Mouse (Mus musculus): ENCODE data around the gene Tspan18. TPM values are rescaled to one million over a fixed set of nuclear protein-coding genes. Genes with fewer than 3 reads are reported as not detected.

Gene Tspan18
- total RNA-seq, 4 experiments from 2014 or later: 39.5 to 48.5 (median 45.8) TPM

DNA sequence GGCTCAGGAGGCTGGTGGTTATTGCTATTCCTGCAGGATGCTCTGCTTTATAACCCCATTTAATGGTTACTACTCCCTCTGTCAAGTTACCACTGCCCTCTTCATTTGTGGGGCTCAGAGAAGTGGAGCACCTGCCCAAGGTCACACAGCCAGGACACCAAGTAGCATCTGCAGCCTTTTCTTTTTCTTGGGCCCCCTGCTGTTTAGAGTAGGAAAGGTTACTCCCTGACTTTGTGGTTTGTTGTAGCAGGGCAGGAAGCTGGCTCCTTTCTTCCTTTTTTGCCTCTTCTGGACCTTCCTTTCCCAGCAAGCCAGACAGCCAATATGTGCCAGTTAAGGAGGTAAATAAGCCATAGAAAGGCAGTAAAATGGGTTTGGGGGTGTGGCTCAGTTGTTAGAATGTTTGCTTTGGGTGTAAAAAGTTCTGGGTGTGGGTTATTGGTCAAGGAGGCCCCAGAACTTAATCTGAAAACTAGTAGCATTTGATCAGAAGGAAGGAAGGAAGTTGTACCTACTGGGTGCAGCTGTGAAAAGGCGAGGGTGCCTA, 179.7 kb downstream of the Tspan18 start:
- no peak for DNase-seq

DNA sequence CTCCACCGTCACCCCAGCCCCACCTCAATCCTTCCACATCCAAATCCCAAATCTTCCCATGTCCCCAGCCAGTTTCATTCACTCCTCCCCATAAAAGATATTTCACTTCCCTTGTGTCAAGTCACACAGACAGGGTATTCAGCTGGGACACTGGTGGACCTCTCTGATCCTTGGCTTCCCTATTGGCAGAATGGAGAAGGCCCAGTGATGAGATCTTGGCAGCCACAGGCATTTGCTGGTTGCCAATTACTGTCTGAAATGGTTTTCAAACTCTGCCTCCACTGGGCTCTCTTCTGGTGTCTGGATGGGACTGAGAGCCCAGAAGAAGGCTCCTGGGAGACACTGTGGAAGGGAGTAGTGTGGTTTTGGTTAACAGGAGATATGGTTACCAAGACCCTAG, 180.5 kb downstream of the Tspan18 start:
- DNase-seq: no peak

DNA sequence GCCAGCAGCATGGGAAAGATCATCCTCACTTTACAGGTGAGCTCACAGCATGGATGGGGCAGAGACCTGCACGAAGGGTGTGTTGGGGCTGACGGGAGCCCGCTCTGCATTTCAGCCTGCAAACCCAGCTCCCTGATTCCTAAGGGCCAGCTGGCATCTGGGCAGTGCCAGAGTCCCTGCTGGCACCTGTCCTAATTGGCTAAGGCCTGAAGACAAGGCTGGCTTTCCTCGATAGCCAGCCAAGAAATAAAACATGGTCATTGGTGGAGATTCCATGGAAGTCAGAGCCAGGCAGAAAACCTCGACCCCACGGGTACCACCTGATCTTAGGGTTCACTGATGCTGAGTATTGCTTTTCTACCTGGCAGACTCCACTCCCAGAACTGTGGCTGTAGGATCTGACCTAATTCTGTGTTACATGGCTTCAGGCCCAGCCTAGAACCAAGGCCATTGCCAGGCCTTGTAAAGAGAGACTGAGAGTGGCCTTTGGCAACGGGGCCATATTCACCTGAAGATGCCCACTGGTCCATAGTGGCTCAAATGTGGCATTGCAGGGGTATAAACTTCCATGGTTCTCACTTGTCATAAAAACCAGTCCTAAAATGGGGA, 181.3 kb downstream of the Tspan18 start:
- DNase-seq: no peak

DNA sequence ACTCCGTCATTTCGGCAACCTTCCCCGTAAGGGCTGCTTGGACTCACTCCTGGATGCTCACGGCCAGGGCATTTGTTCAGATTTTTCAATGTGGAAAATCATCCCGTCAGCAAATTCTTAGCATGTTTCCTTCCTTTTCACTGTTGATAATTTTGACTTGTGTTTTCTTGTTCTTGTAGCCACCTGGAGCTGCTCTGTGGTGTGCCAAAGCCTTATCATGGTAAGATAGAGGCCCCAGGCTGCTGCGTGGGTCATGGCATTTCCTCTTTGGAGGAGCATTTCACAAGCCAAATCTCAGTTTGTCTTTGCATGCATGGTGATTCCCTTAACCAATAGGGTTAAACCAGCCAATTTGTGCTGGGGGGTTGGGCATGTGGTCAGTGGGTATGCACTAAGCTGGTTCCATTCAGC, 182.1 kb downstream of the Tspan18 start:
- no peak for DNase-seq

Other genes starting within 250 kb of the Tspan18 start
- 100 to 1,000 TPM in 2 of 4 experiments, 10 to 100 TPM in 2; 87.6 to 148 (median 97.6) TPM for gene Trp53i11, start 147.0 kb downstream of the Tspan18 start, total RNA-seq (2022)
- 100 to 1,000 TPM in 1 of 4 experiments, 10 to 100 TPM in 3; 74.6 to 101 (median 78.3) TPM for gene Cd82, start 128.6 kb upstream of the Tspan18 start, total RNA-seq (2022)
- not detected for gene Gm10803, start 226.1 kb upstream of the Tspan18 start, total RNA-seq (2022)